Mouse (Mus musculus): ENCODE measurements around the gene Hsdl1.

Gene Hsdl1

GRCm38 (mm10) chr8:119579096-119579495 is 4.1 kb upstream of the Hsdl1 start:
- no peak for DNase-seq (ENCODE audit: low spot score)

GRCm38 (mm10) chr8:119575366-119575726 is 363 bp upstream of the Hsdl1 start:
- no peak for DNase-seq (ENCODE audit: low spot score)

- no peak for DNase-seq (ENCODE audit: low spot score)
Measured at GRCm38 (mm10) chr8:119572411-119572810, 2.6 kb downstream of the Hsdl1 start.

- DNase-seq (ENCODE audit: low spot score) = no peak
Measured at GRCm38 (mm10) chr8:119571135-119571534, 3.8 kb downstream of the Hsdl1 start.

- DNase-seq (ENCODE audit: low spot score) = no peak
Measured at GRCm38 (mm10) chr8:119569881-119570280, 5.1 kb downstream of the Hsdl1 start.

DNA sequence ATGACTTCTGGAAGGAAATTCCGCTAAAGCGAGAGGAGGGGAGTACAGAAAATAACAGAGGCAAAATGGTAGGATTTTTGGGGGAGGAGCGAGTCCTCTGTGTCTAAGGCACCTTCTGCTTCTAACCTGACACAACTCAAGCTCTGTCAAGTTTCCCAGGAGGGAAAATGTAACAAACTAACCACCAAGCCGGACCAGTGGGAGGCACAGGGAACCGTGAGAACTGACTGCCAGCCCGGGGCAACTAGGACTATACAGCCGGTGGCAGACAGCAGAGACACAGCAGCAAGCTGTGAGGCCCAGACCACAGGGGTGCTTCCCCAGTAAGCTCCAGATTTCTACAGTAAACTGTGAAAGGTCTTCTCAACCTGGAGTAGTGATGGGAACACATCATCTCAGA is 6.0 kb downstream of the Hsdl1 start:
- no peak for DNase-seq (ENCODE audit: low spot score)

- DNase-seq (ENCODE audit: low spot score) = no peak
Measured at GRCm38 (mm10) chr8:119568251-119568650, 6.7 kb downstream of the Hsdl1 start.

DNA sequence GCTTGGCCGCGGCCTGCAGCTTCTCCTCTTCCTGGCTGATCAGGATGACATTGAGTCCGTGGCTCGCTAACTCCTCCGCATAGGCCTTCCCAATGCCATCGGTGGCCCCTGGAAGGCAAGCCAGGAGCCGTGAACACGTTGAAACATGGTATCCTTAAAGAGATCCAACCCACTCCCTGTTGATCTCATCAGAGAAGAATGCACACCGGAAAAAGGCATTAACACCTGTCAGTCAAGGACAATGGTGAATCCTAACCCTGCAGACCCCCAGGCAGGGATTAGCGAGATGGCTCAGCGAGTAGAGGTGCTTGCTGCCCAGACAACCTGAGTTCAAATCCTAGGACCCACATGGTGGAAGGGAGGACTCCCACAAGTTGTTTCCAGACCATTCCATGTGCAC is 8.6 kb downstream of the Hsdl1 start:
- DNase-seq (ENCODE audit: low spot score) = no peak

- no peak for DNase-seq (ENCODE audit: low spot score)
Measured at GRCm38 (mm10) chr8:119563849-119564251, 11.1 kb downstream of the Hsdl1 start.

GRCm38 (mm10) chr8:119559402-119559720 is 15.6 kb downstream of the Hsdl1 start:
- DNase-seq (ENCODE audit: low spot score) = no peak

DNA sequence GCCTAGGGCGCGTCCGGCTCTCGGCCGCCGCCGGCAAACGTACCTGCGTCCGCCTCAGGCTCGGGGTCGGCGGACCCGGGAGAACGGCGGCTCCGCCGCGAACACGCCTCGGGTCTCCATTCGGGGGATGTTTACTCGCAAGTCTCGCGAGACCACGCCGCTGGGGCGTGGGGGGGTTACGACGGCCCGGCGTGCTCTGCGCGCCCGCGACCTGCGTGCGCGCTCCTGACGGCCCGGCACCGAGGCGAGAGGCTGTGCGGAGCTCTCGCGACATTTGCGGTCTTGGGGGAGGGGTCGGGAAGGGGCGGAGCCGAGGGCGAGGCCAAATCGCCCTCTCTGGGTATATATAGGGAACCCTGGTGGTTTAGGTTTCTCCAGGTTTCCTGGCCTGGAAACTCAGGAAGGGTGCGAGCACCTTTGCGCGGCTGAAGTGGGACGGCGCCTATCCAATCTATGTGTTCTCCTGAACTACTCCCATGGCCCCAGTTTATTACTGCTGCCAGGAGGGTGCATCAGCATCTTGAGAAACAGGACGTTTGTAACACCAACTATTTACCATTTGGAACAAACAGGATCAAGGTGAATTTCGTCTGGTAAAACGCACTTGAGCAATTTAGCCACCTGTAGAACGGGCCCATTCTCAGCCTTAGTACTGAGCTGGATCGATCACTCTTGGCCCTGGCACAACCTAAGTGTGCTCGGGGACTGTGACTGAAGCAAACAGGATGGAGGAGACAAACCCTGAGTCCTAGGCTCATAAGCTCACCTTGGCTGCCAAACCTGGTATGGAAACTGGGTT is 16.2 kb downstream of the Hsdl1 start, which contains the start of gene Mbtps1:
Mbtps1 (minus strand) TSS at position 133 of the 799 bp plus-strand sequence.
- DNase-seq (ENCODE audit: low spot score) = peak; percentile 96

DNA sequence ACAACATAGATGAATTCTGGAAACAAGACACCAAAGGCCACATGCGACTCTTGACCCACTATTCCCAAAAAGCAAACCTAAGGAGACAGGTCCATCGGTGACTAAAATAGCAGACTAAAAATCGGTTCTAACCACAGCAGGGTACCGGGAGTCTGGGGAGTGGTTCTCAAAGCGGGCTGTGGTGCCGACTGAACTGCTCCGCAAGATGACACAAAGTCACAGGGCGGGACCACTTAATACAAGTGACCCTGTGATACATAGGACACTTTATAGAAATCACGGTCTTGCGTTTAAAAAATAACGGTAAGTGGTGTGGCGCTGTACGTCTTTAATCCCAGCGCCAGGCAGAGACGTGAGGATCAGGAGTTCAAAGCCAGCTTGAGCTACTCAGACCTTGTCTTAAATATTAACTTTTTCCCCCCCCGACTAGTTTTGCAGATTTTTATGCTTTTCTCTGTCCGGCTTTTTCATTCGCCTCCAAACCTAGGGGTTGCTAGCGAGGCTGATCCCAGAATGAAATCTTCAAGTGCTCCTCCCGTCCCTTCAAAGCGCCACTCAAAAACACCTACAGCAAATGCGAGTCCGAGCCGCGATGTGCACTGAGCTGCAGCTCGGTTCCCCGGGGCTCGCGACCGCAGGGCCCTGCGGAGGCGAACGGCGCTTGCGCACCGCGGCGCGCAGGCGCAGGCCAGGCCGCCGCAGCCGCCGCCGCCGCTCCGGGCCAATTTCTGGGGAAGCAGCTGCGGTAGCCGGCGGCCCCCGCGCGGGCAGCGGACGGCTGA is 17.0 kb downstream of the Hsdl1 start:
- DNase-seq (ENCODE audit: low spot score) = no peak

- no peak for DNase-seq (ENCODE audit: low spot score)
Measured at GRCm38 (mm10) chr8:119557132-119557531, 17.9 kb downstream of the Hsdl1 start.

GRCm38 (mm10) chr8:119555861-119556260 is 19.1 kb downstream of the Hsdl1 start:
- no peak for DNase-seq (ENCODE audit: low spot score)

GRCm38 (mm10) chr8:119552967-119553366 is 22.0 kb downstream of the Hsdl1 start:
- DNase-seq (ENCODE audit: low spot score) = no peak

GRCm38 (mm10) chr8:119548560-119549113 is 26.3 kb downstream of the Hsdl1 start:
- no peak for DNase-seq (ENCODE audit: low spot score)

GRCm38 (mm10) chr8:119547019-119547691 is 27.8 kb downstream of the Hsdl1 start:
- DNase-seq (ENCODE audit: low spot score) = no peak

- DNase-seq (ENCODE audit: low spot score) = no peak
Measured at GRCm38 (mm10) chr8:119545791-119546190, 29.2 kb downstream of the Hsdl1 start.

- DNase-seq (ENCODE audit: low spot score) = no peak
Measured at GRCm38 (mm10) chr8:119545180-119545579, 29.8 kb downstream of the Hsdl1 start.

- DNase-seq (ENCODE audit: low spot score) = no peak
Measured at GRCm38 (mm10) chr8:119544606-119545005, 30.4 kb downstream of the Hsdl1 start.

DNA sequence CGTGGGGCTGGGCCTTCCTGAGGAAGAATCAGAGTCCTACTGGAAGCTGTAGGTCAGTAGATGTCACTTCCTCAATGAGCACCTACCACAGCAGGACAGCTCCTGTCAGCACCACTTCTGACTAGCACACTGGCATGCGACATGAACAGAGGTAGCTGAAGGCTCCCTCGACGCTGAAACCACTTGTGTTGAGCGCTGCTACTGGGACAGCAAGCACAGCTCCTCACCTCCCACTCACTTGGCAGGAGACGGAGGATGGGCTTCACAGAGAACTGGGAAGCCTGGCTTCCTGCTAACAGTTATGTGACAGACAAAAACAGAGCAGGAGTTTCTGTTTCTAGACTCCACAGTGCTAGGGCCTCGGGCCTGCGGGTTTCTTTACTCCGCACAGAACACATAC is 43.0 kb downstream of the Hsdl1 start:
- peak; percentile 54 for DNase-seq (ENCODE audit: low spot score)

DNA sequence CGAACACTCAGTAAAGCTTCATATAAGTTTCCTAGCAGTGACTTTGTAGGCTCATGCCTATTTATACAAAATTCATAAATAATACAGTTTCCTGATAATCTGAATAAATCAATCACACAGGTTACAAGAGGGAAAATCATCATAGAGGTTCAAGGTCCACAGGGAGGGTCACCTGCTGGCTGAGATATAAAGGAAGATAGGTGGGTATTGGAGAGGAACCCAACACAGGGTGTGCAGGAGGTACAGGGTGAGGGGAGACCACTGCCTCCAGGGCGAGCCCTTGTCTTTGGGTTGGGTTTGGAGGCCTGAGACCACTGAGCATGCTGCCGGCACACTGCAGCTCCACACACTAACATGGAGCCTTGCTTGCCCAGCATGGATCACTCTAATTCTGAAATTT is 43.6 kb downstream of the Hsdl1 start:
- no peak for DNase-seq (ENCODE audit: low spot score)

DNA sequence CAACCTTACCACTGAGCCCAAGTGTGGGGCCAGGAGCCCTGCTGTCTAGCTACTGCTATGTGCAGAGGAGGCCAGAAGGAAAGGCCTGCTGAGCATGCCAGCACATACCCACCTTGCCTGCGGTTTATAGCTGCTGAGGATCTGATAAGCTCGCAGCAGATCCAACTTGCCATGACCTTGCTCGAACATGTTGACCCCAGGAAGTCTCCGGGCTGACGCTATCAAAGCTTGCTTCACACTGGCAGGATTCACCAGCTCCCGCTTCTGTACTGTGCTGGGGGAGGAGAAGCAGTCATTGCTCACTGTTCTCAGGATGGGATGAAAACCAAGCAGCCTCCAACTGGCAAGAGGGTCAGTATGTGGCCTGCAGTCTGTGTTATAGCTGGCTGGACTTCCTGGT is 44.0 kb downstream of the Hsdl1 start:
- DNase-seq (ENCODE audit: low spot score) = no peak

Measured in left cerebral cortex, adult 11 months (tissue).